Mouse (Mus musculus) right cerebral cortex, postnatal 14 days (tissue): ENCODE data around the gene Slc5a6.

ENCODE experiments used
- DNase-seq: peaks from one replicate; pipeline ENCODE4 v3.0.0; 2022

Slc5a6 gene

GRCm38 (mm10) chr5:30999324-30999723 is 49.4 kb downstream of the Slc5a6 start:
- no peak for DNase-seq

DNA sequence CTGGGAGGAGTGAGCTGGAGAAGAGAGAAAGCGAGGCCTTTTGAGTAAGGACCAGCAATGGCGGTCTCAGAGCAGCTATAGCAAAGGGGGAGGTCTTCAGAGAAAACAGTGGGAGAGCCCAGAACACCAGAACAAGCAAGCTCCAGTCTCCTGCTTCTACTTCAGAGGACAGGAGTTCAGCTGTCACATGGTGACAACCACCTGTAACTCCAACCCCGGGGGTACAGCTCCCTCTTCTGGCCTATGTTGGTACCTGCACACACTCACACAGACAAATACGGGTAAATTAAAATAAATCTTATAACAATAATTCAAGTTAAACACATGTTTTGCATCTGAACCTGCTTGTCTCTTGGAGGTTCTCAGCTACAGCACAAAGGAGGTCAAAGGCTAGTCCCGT is 50.4 kb downstream of the Slc5a6 start:
- DNase-seq, result peak; percentile 31

- DNase-seq, result no peak
Observed at GRCm38 (mm10) chr5:30994910-30995635, 53.7 kb downstream of the Slc5a6 start.

GRCm38 (mm10) chr5:30994074-30994473 is 54.6 kb downstream of the Slc5a6 start:
- peak; percentile 30 for DNase-seq

DNA sequence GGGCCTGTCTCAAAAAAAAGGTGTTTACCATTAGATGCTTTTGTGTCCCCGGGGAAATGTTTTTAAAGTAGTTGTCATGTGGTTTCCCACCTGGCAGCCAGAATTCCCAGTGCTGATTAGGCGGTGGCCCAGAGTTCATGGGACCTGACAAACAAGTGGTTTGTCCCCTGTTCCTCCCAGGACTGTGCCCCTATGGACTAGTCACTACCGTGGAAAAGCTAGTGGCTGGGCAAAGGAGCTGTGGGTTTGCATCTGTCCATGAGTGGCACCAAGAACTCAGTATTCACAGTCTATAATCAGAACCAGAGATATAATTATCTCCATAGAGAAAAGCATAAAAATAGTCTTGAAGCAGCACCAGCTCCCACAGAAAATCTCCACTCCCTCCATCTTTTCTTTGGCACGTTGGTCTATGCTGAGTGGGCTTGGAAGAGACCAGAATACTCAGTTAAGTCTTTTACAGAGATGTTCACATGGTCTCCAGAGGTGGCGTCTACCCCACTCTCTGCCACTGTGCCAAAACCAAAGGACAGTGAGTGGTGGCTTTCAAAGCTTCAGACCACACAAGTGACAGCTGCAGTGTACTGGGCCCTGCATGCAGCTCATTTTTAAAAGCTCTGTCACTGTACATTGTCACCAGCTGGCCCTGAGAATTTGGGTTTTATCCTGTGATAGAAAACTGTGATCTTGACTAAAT is 55.6 kb downstream of the Slc5a6 start:
- peak; percentile 20 for DNase-seq
